Mouse (Mus musculus) left cerebral cortex, postnatal 10 days (tissue): Measurements from ENCODE around the gene Wdr13. TPM values are rescaled to one million over a fixed set of nuclear protein-coding genes. Genes with fewer than 3 reads are reported as not detected.

ENCODE experiments used
- DNase-seq, 2 experiments: peaks; one replicate each; pipeline ENCODE4 v3.0.0; 2021 to 2022; ENCODE audit warnings: low spot score in 2 of 2, mixed read lengths in 1 of 2; ENCODE audit errors: extremely low spot score in 1 of 2
- intact Hi-C: fragments of 180-260 bp; cut with DNase I; formaldehyde crosslinking; loops from one replicate; pipeline ENCODE4 v1.15.1; 2025
- total RNA-seq, 2 experiments: library from RNA; stranded (reverse); gene quantifications; 2 replicates each; pipeline ENCODE4 v1.2.3; 2021

Gene Wdr13
- total RNA-seq: 100 to 1,000 TPM; 231 to 242 TPM

GRCm38 (mm10) chrX:8132017-8132976 lies at the start of gene Wdr13:
Gene Wdr13 (minus strand): TSS chrX:8132892.
- intact Hi-C loops: no loop called here
- peak; percentile 84 to 93 for DNase-seq

GRCm38 (mm10) chrX:8179646-8180045 lies 47.0 kb upstream of the Wdr13 start:
- no peak for DNase-seq
- intact Hi-C loops: no loop called here

GRCm38 (mm10) chrX:8178871-8179270 lies 46.2 kb upstream of the Wdr13 start:
- intact Hi-C loops: no loop called here
- DNase-seq: no peak

- peak; percentile 63 to 87 for DNase-seq
- intact Hi-C loops: no loop called here
Observed at GRCm38 (mm10) chrX:8175504-8176385, 43.1 kb upstream of the Wdr13 start, which contains the start of gene Tbc1d25. Gene Tbc1d25 (minus strand): TSS chrX:8176181.

- DNase-seq: no peak
- intact Hi-C loops: no loop called here
Observed at GRCm38 (mm10) chrX:8175169-8175503, 42.4 kb upstream of the Wdr13 start.

- intact Hi-C loops: loop anchor here (5.0 kb wide), 1 partner anchor 84 kb away; the partner anchor contains the start of gene Ftsj1
- no peak for DNase-seq
Observed at GRCm38 (mm10) chrX:8167716-8168647, 35.3 kb upstream of the Wdr13 start.

GRCm38 (mm10) chrX:8164471-8164870 lies 31.8 kb upstream of the Wdr13 start:
- intact Hi-C loops: no loop called here
- DNase-seq: no peak

GRCm38 (mm10) chrX:8163076-8163475 lies 30.4 kb upstream of the Wdr13 start:
- intact Hi-C loops: no loop called here
- no peak for DNase-seq

- DNase-seq: peak; percentile 85 to 92
- intact Hi-C loops: no loop called here
Observed at GRCm38 (mm10) chrX:8145153-8145991, 12.7 kb upstream of the Wdr13 start, which contains the start of gene Rbm3. Gene Rbm3 (minus strand): TSS chrX:8145880.

- intact Hi-C loops: no loop called here
- peak in 1 of 2 experiments; percentile 45 for DNase-seq
Observed at GRCm38 (mm10) chrX:8143750-8144149, 11.1 kb upstream of the Wdr13 start.

GRCm38 (mm10) chrX:8142948-8143347 lies 10.3 kb upstream of the Wdr13 start:
- intact Hi-C loops: no loop called here
- DNase-seq: no peak

GRCm38 (mm10) chrX:8141058-8141457 lies 8.4 kb upstream of the Wdr13 start:
- DNase-seq: no peak

GRCm38 (mm10) chrX:8140446-8140845 lies 7.8 kb upstream of the Wdr13 start:
- intact Hi-C loops: no loop called here
- DNase-seq: no peak

More at GRCm38 (mm10) chrX:8141058-8141457, 8.4 kb upstream of the Wdr13 start:
- intact Hi-C loops: no loop called here

- no peak for DNase-seq
- intact Hi-C loops: no loop called here
Observed at GRCm38 (mm10) chrX:8139480-8139879, 6.8 kb upstream of the Wdr13 start.

GRCm38 (mm10) chrX:8135886-8136285 lies 3.2 kb upstream of the Wdr13 start:
- intact Hi-C loops: no loop called here
- DNase-seq: no peak

GRCm38 (mm10) chrX:8131393-8131792 lies 1.3 kb downstream of the Wdr13 start:
- peak in 1 of 2 experiments; percentile 29 for DNase-seq
- intact Hi-C loops: no loop called here

- DNase-seq: peak in 1 of 2 experiments; percentile 19
- intact Hi-C loops: no loop called here
Observed at GRCm38 (mm10) chrX:8125235-8125634, 7.5 kb downstream of the Wdr13 start.
